Mouse (Mus musculus): ENCODE data around the gene Kmt2a.
"Not testable (repeated sequence)": the region's sequence is repeated elsewhere in the genome, so short reads cannot be mapped to it uniquely, and the experiment has no call there.

The Kmt2a gene

DNA sequence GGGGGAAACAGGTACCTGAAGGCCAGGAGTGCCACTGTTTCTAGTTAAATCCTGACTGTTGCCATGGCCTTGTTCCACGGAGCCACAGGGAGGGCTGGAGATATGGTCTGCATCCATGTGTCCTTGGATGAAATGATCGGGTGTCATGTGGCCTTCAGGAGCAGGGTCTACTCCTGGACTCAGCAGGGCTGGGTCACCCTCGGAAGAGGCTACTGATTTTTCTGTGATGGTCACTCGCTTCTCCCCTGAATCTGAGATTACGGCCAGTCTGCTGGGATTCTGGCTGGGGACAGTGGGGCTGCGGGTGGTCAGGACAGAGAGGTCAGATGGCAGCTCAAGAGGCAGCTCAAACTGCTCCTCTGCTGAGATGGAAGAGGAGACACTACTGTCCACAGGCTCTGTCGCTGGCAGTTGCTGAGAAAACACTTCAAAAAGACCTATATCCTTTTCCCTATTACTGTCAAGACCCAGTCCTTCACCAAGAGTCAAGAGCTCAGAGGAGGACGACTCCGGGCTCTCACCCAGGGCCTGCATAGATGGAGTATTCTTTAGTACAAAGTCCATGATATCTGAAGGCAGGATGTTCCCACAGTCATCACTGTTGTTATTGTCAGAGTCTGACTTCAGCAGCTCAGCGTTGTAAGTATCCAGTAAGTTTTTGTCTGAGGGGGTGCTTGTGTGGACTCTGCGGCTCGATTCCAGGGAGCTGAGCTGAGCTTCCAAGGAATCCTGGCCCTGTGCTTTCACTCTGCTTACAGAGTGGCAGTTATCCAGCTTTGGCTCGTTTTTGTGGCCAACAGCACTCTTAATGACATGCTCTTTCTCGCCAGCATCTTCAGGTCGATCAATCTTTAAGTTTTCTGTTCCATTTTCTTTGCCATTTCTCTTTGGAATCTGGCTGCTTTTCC lies 60.9 kb downstream of the Kmt2a start:
- DNase-seq (ENCODE audit: low read depth, low spot score) = no peak

- no peak for DNase-seq (ENCODE audit: low read depth, low spot score)
Observed at GRCm38 (mm10) chr9:44817522-44817921, 63.6 kb downstream of the Kmt2a start.

- no peak for DNase-seq (ENCODE audit: low read depth, low spot score)
Observed at GRCm38 (mm10) chr9:44814179-44814578, 66.9 kb downstream of the Kmt2a start.

DNA sequence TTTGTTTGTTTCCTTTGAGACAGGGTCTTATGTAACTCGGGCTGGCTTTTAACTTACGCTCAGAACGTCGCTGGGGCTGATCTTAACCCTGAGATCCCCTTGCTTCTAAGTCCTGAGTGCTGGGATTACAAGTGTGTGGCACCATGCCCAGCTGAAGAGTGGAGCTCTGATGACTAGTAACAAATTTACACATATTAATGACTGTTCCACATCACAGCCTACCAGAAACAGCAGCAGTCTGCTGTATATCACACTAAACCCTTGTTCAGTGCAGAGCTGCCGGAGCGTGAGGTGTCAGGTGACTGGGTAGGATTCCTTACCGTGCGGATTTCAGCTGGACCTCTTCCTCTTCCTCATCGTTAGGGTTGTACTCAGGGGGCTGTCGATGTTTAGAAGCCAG lies 70.8 kb downstream of the Kmt2a start:
- DNase-seq (ENCODE audit: low read depth, low spot score) = no peak

DNA sequence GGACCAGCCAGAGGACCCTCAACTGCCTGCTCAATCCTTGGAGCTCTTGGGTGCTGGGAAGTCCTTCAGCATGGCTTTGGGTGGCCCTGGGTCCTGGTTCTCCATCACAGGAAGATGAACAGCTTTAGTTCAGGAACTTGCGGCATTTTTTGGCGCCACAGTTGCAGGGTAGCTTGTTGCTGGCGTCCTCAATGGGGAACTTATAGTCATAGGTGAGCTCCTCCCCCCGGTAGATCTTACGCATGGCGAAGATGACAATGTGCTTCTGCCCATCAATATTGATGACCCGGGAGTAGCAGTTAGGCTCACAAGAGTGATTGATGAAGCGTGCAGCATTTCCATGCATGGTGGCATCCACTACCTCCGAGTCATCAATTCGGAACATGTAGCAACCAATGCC lies 73.3 kb downstream of the Kmt2a start:
- DNase-seq (ENCODE audit: low read depth, low spot score) = no peak

- DNase-seq (ENCODE audit: low read depth, low spot score) = no peak
Observed at GRCm38 (mm10) chr9:44807141-44807540, 74.0 kb downstream of the Kmt2a start.

- DNase-seq (ENCODE audit: low read depth, low spot score) = no peak
Observed at GRCm38 (mm10) chr9:44805536-44805935, 75.6 kb downstream of the Kmt2a start.

- DNase-seq (ENCODE audit: low read depth, low spot score) = no peak
Observed at GRCm38 (mm10) chr9:44804678-44805077, 76.4 kb downstream of the Kmt2a start.

GRCm38 (mm10) chr9:44802808-44803450 lies 78.2 kb downstream of the Kmt2a start, which contains the start of gene Ttc36:
Gene Ttc36, minus strand, starts transcription at chr9:44803072.
- DNase-seq (ENCODE audit: low read depth, low spot score) = no peak

GRCm38 (mm10) chr9:44801669-44802068 lies 79.4 kb downstream of the Kmt2a start:
- DNase-seq (ENCODE audit: low read depth, low spot score) = no peak

GRCm38 (mm10) chr9:44799958-44800324 lies 81.2 kb downstream of the Kmt2a start:
- DNase-seq (ENCODE audit: low read depth, low spot score) = no peak

DNA sequence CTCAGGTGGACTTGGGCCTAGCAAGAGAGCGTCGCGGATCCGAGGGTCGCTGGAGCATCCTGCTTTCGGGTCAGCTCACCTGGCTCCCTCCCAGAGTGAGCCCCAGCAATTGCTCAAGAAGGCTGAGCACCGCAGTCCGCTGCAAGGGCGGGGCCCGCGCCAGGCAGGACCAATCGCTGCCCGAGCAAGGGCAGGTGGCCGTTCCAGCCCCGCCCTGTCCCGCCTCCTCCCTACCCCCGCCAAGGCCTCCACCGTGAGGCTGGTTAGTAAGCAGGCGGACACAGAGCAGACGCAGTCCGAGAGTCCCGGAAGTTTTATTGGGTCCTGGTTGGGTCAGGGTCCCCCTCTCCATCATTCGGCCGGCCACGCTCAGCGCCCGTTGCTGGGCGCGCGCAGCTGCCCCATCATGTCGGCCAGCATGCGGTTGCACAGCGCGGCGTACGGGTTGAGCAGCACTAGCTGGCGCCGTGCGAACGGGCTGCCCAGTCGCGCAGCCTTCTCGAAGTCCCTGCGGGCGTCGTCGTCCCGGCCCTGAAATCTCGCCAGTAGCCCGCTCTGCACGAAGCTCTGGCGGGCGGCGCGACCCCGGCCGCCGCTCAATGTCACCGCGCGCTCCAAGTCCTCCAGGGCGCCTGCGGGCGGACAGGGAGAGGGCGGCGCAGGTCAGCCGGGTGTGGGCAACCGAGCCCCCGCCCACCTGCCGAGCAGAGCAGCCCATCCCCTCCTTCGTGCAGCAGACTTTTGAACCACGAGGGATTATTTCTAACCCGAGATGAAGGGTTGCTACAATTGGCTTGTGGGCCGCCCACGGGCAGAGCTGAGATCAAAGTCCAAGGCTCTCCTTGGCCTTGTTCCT lies 81.8 kb downstream of the Kmt2a start, which contains the start of gene Tmem25:
Gene Tmem25, minus strand, starts transcription at position 206 of the 856 bp plus-strand sequence.
- peak; percentile 73 for DNase-seq (ENCODE audit: low read depth, low spot score)

DNA sequence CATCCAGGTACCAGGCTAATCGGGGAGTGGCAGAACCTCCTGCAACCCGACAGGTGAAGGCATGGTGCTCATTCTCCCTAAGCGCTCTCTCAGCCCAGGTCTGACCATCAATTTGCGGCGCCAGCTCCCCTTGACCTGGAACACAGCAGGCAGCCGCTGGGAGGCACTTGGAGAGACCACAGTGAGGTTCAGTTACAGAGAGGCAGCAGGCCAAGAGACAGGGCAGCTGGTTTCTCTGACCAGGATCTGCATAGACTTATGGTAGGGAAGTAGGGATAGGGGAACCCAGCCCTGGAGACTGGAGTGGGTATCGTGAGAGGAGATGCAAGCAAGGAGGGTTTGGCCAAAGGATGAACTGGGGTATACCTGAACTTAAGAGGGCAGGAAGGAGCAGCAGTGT lies 82.8 kb downstream of the Kmt2a start:
- DNase-seq (ENCODE audit: low read depth, low spot score) = no peak

DNA sequence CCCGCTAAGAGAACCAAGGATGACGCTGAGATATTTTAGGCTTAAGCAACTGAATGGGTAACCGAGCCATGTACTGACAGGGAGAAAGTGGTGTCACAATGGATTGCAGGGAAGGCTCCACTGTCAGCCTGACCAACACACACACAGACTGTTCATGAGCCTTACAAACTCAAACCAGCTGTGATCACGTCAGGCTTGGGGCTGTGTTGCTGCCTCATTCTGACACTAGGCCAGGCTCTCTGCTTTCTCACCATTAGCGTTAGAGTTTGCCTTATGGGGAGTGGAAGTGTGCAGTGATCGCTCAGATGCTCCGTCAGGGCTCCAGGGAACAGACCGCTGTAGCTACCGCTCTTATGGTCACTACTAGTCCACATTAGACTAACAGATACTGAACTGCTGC lies 88.3 kb downstream of the Kmt2a start:
- no peak for DNase-seq (ENCODE audit: low read depth, low spot score)

DNA sequence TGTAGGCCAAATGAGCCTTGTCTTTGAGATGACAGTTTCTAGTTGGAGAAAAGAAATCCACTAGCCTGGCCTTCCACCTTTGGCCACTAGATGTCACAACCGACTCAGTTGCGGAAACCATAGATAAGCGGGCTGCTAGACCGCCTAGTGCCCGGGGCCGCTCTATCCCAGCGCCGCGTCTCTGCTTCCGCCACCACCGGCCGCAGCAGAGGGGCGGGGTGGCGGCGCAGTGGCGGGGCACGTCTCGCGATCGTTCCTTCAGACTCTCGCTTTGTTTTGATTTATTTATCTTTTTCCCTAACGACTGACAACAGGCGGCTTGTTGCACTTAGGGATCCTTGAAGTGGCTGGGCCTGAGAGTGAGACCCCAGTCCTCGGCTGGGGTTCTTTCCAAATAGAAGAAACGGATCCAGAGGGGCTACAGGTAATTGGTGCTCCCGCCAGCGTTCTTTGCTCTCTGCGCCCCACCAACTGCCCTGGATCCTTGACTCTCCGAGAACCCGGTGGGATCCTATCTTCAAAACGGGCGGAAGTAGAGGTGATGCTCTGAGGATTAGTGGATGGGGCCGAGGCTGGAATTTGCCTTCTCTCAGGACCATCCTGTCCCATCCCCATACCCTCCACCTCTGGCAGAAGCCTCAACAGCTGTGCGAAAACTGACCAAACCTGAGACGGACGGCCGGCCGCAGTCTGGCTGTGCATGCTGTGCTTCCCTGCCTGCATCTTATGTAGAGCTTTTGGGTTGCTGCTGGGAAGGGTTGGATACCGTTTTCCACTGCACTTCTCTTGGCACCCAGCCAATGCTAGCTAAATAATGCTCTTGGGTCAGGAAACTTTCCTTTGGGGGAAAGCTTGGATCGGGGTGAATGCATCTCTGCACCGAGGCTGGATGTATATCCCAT lies 108.1 kb downstream of the Kmt2a start:
- peak; percentile 93 for DNase-seq (ENCODE audit: low read depth, low spot score)

DNA sequence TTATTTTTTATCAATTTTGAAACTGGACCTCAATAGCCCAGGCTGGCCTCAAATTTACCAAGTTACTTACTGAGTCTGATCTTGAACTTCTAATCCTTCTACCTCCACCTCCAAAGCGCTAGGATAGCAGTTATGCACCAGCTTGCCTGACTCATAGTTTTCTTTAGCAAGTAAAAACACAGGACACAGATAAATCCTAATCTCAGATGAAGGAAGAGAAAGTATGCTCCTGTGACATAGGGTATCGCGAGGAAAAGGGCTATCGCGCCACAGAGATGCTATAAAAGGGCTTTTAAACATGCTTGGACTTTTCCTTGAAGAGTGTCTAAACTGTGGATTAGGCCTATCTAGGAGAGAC lies 108.7 kb downstream of the Kmt2a start:
- DNase-seq (ENCODE audit: low read depth, low spot score) = no peak

DNA sequence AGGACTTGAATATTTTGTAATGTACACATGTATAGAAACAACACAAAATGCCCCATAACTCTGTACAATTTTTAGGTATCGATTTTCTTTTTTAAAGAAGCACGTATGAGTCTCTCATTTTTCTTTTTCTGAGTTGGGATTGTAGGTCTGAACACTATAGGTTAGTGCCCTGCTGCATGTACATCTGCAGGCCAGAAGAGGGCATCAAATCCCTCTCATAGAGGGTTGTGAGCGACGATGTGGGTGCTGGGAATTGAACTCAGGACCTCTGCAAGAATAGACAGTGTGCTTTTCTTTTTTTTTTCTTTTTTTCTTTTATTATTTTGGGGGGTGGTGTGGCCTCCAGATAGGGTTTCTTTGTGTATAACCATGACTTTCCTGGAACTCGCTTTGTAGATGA lies 109.7 kb downstream of the Kmt2a start:
- no peak for DNase-seq (ENCODE audit: low read depth, low spot score)

DNA sequence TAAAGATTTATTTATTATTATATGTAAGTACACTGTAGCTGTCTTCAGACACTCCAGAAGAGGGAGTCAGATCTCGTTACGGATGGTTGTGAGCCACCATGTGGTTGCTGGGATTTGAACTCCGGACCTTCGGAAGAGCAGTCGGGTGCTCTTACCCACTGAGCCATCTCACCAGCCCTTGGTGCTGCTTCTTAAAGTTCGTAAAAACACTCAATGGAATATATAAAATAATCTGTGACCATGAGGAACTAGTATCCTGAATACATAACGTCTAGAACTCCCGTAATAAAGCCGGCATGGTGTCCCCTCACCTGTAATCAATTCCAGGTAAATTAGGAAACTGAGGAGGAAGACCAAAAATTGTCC lies 113.1 kb downstream of the Kmt2a start:
- not testable (repeated sequence) for DNase-seq (ENCODE audit: low read depth, low spot score)

- DNase-seq (ENCODE audit: low read depth, low spot score) = peak; percentile 86
Observed at GRCm38 (mm10) chr9:44767101-44768028, 113.7 kb downstream of the Kmt2a start, which contains the start of the genes Arcn1 and Ift46. Gene Arcn1, minus strand, starts transcription at chr9:44767845. Gene Ift46, plus strand, starts transcription at chr9:44767908.

GRCm38 (mm10) chr9:44760873-44761272 lies 120.2 kb downstream of the Kmt2a start:
- no peak for DNase-seq (ENCODE audit: low read depth, low spot score)
